Mouse (Mus musculus): Measurements from ENCODE around the gene Prom1. TPM values are rescaled to one million over a fixed set of nuclear protein-coding genes. Genes with fewer than 3 reads are reported as not detected.

The Prom1 gene
- polyA plus RNA-seq, 1 experiment from 2014 or later: 31.3 TPM

DNA sequence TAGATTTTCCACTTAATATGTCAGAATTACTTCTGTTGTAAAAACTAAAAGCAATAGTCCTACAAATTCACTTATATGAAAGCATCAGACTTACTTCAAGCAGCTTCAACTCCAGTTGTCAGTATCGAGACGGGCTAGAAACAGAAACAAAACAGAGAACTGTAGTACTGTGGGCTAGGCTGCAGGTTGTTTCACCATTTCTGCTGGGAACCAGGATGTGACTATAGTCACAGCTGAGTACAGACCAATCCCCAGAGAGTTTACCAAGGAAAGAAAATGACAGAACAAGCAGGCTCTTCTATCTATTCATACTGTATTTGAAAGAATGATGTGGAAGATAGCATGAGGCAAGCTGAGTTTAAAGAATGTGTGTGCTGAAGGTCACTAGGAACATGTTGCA, 106.9 kb downstream of the Prom1 start:
- Histone ChIP-seq H3K4me2 (no peak overlapping the region), H3K4me3 (no peak overlapping the region), H3K9me3 (no peaks in the 10 kb centered on the region), H3K36me3 (no peaks in the 10 kb centered on the region; the same call in 1 of the 2 replicates), H3K27me3 (no peaks in the 10 kb centered on the region), H3K27ac (no peak overlapping the region), H3K4me1 (no peaks in the 10 kb centered on the region), H3K9ac (no peak overlapping the region)
- 90% methylated on average over 2 of the region's 2 CpGs for WGBS
- ATAC-seq (ENCODE audit: insufficient number of reproducible peaks, low FRiP score, low TSS enrichment, low read depth): no peak

DNA sequence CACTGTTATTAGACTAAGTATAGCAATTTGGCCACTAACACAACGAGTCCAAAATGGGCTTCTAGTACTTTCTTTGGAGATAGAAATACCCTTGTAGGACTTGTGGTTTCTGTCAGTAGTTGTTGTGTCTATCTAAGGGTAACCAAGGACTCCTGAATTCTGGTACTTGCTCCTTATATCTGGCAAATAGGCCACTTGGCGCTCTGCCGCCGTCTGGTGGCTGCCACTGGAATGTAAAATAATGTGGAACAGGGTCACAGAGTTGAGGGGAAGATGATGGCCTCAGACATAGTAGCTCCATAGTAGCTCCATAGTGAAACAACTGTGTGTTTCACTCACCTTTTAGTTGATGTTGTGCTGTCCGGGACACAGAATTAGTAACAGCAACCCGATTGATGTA, 111.5 kb downstream of the Prom1 start:
- Histone ChIP-seq H3K36me3 (no peaks in the 10 kb centered on the region), H3K27ac (no peak overlapping the region), H3K4me2 (no peak overlapping the region), H3K9ac (no peak overlapping the region), H3K27me3 (no peaks in the 10 kb centered on the region), H3K4me1 (no peaks in the 10 kb centered on the region), H3K9me3 (no peaks in the 10 kb centered on the region), H3K4me3 (no peak overlapping the region)
- ATAC-seq (ENCODE audit: insufficient number of reproducible peaks, low FRiP score, low TSS enrichment, low read depth): 0 out of 2 replicates have a peak, but pooled peaks have one; percentile 10
- 53% methylated on average over 6 of the region's 6 CpGs for WGBS

DNA sequence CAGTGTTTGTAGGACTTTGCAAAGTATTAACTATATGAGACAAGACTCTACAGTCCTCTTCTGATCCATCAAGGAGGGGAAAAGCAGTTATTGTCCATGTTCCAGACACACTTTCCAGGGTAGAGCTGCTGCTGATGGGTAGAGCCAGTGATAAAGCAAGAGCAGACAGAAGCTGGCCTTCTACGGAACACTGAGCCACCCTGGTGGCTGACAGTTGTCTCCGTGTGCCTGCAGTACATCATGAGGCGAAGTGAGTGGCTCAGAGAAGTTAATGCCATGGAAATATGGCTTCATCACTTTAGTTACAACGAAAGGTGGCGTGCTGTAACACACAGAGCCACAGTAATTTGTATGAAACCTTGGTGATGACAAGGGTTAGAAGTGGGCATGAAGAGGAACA, 112.8 kb downstream of the Prom1 start:
- WGBS: 77% methylated on average over 5 of the region's 5 CpGs

DNA sequence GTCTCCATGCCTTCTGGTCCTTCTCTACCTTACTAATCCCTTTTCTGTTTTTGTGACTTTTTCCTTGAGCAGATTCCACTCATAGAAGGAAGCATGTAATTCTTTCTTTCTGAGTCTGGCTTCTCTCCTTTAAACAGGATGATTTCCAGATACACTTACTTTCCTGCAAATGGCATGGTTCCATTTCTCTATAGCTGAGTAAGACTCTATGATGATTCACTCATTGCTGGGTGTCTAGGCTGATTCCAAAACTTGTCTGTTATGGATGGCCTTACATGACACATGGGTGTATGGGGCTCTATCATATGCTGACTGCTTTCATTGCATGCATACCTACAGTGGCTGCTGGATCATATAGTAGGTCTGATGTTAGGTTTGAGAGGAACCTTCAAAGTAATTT, 115.6 kb downstream of the Prom1 start:
- Histone ChIP-seq H3K27me3 (no peaks in the 10 kb centered on the region), H3K27ac (no peak overlapping the region), H3K36me3 (no peaks in the 10 kb centered on the region), H3K9me3 (no peaks in the 10 kb centered on the region), H3K4me2 (no peak overlapping the region), H3K4me1 (peaks cover 12% of the 10 kb centered on the region), H3K4me3 (no peak overlapping the region), H3K9ac (no peak overlapping the region)
- no peak for ATAC-seq (ENCODE audit: insufficient number of reproducible peaks, low FRiP score, low TSS enrichment, low read depth)

More for the DNA sequence above, 112.8 kb downstream of the Prom1 start:
- Histone ChIP-seq H3K27me3 (no peaks in the 10 kb centered on the region), H3K9ac (no peak overlapping the region), H3K9me3 (no peaks in the 10 kb centered on the region), H3K36me3 (no peaks in the 10 kb centered on the region), H3K4me3 (no peak overlapping the region), H3K4me1 (no peaks in the 10 kb centered on the region), H3K4me2 (no peak overlapping the region), H3K27ac (no peak overlapping the region)
- no peak for ATAC-seq (ENCODE audit: insufficient number of reproducible peaks, low FRiP score, low TSS enrichment, low read depth)

DNA sequence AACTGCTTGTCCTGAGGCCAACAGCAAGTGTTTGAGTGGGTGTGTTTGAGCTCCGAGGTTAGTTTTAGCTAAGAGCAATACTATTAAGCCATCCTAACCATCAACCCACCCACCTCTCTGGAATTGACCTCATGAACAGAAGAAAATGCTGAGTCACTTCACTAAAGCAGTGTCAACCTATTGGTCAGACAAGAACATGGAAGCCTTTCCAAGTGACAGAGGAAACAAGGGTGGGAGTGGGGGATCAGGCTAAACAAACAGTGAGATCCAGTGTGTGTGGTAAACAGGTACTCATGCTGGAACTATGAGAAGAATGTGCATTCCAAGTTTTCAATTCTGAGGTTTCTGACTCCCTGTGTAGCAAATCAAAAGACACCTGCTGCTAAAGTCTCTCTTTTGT, 118.9 kb downstream of the Prom1 start:
- Histone ChIP-seq H3K36me3 (no peaks in the 10 kb centered on the region), H3K4me1 (peaks cover 18% of the 10 kb centered on the region), H3K4me3 (no peak overlapping the region), H3K27me3 (no peaks in the 10 kb centered on the region), H3K4me2 (no peak overlapping the region), H3K9ac (no peak overlapping the region), H3K27ac (no peak overlapping the region), H3K9me3 (no peaks in the 10 kb centered on the region)
- no peak for ATAC-seq (ENCODE audit: insufficient number of reproducible peaks, low FRiP score, low TSS enrichment, low read depth)
- 54% methylated on average over 1 of the region's 1 CpGs for WGBS

DNA sequence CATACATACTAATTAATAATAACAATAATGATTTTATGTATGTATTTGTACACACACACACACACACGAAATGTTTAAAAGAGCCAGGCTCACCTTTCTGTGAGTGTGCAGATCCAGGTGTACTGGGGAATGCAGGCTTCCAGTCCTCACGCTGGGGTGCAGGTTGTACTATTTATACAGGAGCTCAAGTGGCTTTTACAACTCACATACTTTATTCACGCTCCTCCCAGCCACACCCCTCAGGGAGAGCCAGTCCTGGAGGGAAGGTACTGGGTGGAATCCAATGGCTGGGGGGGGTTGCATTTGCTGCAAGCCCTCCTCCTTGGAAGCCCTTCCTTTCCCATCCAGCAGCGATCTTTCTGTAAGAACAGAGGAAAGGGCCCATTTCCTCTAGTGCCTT, 120.2 kb downstream of the Prom1 start, which contains the start of gene Fgfbp1:
Gene Fgfbp1 (minus strand): TSS at position 160 of the 400 bp plus-strand sequence.
- no peaks in the 10 kb centered on the region for H3K9me3 ChIP-seq
- no peaks in the 10 kb centered on the region for H3K36me3 ChIP-seq
- 0 out of 2 replicates have a peak within 1 kb of the TSS, but pooled peaks have one; percentile 13 for H3K4me2 ChIP-seq
- H3K9ac ChIP-seq: no peak within 1 kb of the TSS
- WGBS: 27% methylated on average over 4 of the region's 4 CpGs
- peak within 1 kb of the TSS; percentile 26 for H3K4me3 ChIP-seq
- ATAC-seq (ENCODE audit: insufficient number of reproducible peaks, low FRiP score, low TSS enrichment, low read depth): 0 out of 2 replicates have a peak, but pooled peaks have one; percentile 55
- H3K4me1 ChIP-seq: peaks cover 22% of the 10 kb centered on the region
- H3K27me3 ChIP-seq: no peaks in the 10 kb centered on the region
- H3K27ac ChIP-seq: peak within 1 kb of the TSS; percentile 68; the same call in 1 of the 2 replicates

DNA sequence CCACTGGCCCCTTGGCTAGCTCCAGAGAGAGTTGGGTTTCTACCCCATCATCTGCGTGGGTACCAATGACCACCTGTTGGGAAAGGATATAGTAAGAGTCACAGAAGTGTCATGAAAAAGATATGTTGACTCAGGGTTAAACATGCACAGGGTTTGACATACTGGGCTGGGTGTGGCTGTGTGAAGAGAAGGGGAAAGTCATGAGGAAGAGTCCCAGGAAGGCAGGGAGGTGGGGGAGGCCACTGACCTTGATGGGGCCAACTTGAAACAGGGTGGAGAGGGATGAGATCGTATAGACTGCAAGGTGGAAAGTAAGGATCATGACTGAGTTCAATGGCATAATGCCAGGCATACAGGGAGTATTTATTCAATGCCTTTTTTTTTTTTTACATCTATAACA, 121.4 kb downstream of the Prom1 start:
- Histone ChIP-seq H3K4me3 (peak overlapping the region; percentile 26; the same call in 1 of the 2 replicates), H3K36me3 (no peaks in the 10 kb centered on the region)
- 60% methylated on average over 2 of the region's 2 CpGs for WGBS

DNA sequence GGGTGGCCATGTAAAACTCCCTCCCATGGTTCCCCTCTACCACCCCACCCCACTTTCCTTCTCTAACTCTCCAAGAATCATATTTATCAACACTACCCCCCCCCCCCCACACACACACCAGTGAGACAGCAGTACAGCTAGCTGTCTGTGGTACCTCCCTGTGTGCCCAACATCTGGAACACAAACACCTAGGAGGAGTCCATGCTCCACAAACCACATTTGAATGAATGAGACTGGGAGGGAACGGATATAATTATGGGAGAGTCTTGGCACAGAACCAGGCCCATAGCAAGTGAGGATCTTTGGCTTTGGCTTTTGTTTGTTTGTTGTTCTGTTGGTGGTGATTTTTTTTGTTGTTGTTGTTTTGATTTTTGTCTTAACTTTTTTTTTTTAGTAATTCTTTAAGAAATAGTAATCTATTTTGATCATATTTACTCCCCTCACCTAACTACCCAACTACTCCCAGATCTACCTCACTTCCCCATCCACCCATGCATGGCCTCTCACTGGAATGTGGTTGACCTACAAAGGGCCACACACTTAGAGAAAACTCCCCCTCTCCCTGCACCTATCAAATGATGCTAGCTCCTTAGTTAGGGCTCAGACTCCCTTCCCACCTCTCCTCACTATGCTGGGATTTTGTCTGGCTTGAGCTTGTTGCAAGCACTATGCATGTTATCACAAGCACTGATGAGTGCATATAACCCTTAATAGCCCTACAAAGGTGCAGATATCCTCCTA, 124.8 kb downstream of the Prom1 start:
- WGBS: 55% methylated on average over 1 of the region's 1 CpGs
- H3K36me3 ChIP-seq: no peaks in the 10 kb centered on the region
- no peak for ATAC-seq (ENCODE audit: insufficient number of reproducible peaks, low FRiP score, low TSS enrichment, low read depth)

More for the DNA sequence above, 121.4 kb downstream of the Prom1 start:
- no peak overlapping the region for H3K27ac ChIP-seq
- H3K9me3 ChIP-seq: no peaks in the 10 kb centered on the region
- no peaks in the 10 kb centered on the region for H3K27me3 ChIP-seq
- no peak overlapping the region for H3K9ac ChIP-seq
- H3K4me2 ChIP-seq: peak overlapping the region; percentile 13; the same call in 1 of the 2 replicates
- ATAC-seq (ENCODE audit: insufficient number of reproducible peaks, low FRiP score, low TSS enrichment, low read depth): no peak
- peaks cover 22% of the 10 kb centered on the region for H3K4me1 ChIP-seq

DNA sequence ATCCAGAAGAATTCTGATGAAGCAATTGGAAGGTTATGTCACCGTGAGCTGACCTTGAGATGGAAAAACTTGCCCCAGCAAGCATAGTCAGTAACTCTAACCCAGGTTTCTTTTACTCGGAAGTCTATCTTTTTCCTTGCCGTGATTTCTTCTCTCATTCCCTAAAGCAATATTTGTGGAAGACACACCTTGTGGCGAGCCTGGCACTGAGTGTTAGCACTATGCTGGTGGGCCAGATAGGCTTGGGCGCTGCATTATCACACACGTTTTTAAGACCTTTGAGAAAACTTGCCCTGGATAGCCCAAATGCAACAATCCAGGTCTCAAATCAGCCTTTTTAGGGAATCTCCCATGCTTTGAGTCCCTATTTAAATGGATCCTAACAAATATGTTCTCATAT, 127.7 kb downstream of the Prom1 start:
- Histone ChIP-seq H3K4me2 (no peak overlapping the region), H3K36me3 (no peaks in the 10 kb centered on the region), H3K27me3 (no peaks in the 10 kb centered on the region), H3K4me3 (no peak overlapping the region), H3K9ac (no peak overlapping the region), H3K9me3 (no peaks in the 10 kb centered on the region), H3K27ac (peak overlapping the region; percentile 35; the same call in 1 of the 2 replicates), H3K4me1 (0 out of 2 replicates have a peak, but pooled peaks cover 5% of the 10 kb centered on the region)
- 75% methylated on average over 6 of the region's 6 CpGs for WGBS
- ATAC-seq (ENCODE audit: insufficient number of reproducible peaks, low FRiP score, low TSS enrichment, low read depth): no peak

More for the DNA sequence above, 124.8 kb downstream of the Prom1 start:
- Histone ChIP-seq H3K27me3 (no peaks in the 10 kb centered on the region), H3K4me2 (no peak overlapping the region), H3K4me1 (peaks cover 18% of the 10 kb centered on the region), H3K4me3 (no peak overlapping the region), H3K9me3 (no peaks in the 10 kb centered on the region), H3K27ac (no peak overlapping the region), H3K9ac (no peak overlapping the region)

DNA sequence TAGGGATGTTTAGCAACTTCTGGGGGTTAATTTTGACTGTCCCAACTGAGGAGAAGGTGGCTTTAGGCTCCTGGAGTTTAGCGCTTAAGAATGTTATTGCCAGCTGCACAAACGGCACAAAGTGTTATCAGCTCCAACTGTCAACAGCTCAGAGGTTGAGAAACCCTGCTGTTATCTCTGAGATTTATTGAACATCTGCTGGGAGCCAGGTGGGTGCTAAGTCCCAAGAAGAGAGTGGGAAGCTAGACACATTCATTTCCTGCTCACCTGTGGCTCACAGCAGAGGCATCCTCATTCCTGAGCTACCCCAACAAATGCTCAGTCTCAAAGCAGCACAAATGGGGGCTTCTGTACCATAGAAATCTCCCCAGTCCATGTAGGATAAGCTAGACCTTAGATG, 130.7 kb downstream of the Prom1 start:
- no peaks in the 10 kb centered on the region for H3K36me3 ChIP-seq
- ATAC-seq (ENCODE audit: insufficient number of reproducible peaks, low FRiP score, low TSS enrichment, low read depth): no peak
- WGBS: 45% methylated on average over 2 of the region's 2 CpGs
- no peak overlapping the region for H3K4me2 ChIP-seq
- no peaks in the 10 kb centered on the region for H3K4me1 ChIP-seq
- H3K9ac ChIP-seq: no peak overlapping the region
- H3K9me3 ChIP-seq: no peaks in the 10 kb centered on the region
- H3K4me3 ChIP-seq: no peak overlapping the region
- H3K27me3 ChIP-seq: no peaks in the 10 kb centered on the region
- H3K27ac ChIP-seq: no peak overlapping the region

DNA sequence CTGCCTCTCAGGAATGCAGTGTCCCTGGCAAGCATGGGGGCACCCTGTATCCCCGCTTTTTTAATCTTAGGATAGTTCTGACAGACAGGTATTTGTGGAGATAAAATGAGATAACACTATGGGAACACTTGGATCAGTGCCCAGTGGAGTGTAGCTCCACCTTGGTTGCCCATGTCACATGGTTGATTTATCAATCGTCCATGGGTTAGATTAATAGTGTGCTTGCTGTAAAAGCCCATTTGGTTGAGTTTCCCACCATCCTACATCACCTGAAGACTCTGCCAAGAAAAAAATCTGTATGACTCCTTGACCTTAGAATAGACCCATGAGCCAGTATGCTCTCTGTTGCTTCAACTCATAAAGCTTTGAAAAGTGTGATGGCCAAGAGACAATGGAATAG, 131.3 kb downstream of the Prom1 start:
- Histone ChIP-seq H3K36me3 (no peaks in the 10 kb centered on the region), H3K9me3 (no peaks in the 10 kb centered on the region), H3K4me1 (no peaks in the 10 kb centered on the region), H3K4me2 (no peak overlapping the region), H3K27ac (no peak overlapping the region), H3K9ac (no peak overlapping the region), H3K4me3 (no peak overlapping the region), H3K27me3 (no peaks in the 10 kb centered on the region)
- WGBS: 70% methylated on average over 2 of the region's 2 CpGs
- no peak for ATAC-seq (ENCODE audit: insufficient number of reproducible peaks, low FRiP score, low TSS enrichment, low read depth)

DNA sequence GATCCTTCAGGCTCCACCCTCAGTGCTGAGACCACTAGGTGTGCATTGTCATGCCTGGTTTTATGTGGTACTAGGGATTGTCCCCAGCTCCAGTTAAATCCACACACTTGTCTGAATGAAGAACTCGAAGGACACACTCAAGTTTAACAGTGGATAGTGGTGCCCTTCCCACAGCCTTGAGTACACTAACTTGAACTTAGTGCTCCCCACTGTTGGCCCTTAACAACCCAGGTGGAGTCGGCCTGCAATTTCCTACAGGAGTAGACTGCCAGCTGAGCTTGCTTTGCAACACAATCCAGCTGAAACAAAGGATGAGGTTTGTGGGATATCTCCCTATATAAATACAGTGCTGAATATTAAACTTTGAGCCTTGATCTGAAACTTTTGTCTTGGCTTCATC, 133.2 kb downstream of the Prom1 start:
- Histone ChIP-seq H3K4me2 (no peak overlapping the region), H3K27ac (no peak overlapping the region), H3K4me1 (no peaks in the 10 kb centered on the region), H3K9ac (no peak overlapping the region), H3K4me3 (no peak overlapping the region), H3K36me3 (no peaks in the 10 kb centered on the region), H3K27me3 (no peaks in the 10 kb centered on the region), H3K9me3 (no peaks in the 10 kb centered on the region)
- WGBS: 65% methylated on average over 2 of the region's 2 CpGs
- ATAC-seq (ENCODE audit: insufficient number of reproducible peaks, low FRiP score, low TSS enrichment, low read depth): no peak

All from limb, embryonic 15.5 days (tissue).